Mouse (Mus musculus): ENCODE results near the gene Arih2. TPM values are rescaled to one million over a fixed set of nuclear protein-coding genes. Genes with fewer than 3 reads are reported as not detected.

Arih2 gene
- polyA plus RNA-seq, 1 experiment, result 51.1 TPM

DNA sequence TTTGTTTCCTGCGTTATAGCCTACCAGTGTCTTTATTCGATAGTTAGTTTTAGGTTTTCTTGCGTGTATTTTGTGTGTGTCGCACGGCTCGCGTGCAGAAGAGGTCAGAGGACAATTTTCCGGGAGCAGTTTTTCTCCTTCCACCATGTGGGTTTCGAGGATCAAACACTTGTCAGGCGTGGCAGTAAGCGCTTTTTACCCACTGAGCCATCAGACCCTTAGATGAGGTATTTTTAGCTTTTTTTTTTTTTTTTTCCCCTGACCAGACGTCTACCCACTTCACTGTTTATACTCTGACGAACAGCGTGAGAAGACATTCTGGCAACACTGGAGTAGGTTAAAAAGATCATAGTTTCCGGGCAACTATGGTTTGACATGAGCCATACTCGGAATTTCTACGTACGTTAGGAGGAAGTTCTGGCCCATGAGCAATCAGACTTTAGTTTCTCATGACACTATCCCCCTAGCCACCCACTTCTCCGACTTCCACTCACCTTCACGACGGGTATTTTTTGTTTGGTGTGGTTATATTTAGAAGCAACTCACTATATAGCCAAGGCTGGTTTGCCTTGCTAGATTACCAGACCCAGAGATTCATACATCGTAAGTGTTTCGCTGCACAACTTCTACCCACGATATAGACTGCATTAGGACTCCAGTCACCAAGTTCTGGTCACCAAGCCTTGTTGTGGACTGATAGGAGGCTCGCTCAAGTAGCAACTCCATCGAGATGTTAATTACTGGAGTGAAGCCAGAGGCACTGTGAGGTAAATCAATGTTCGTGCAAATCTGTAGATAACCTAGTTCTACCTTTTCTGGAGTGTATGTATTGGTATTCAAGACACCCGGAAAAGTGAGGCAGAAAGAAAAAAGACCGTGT, 615 bp upstream of the Arih2 start:
- peak overlapping the region; percentile 81 for H3K4me2 ChIP-seq (ENCODE audit: low read depth)
- H3K36me3 ChIP-seq (ENCODE audit: control insufficient read depth, insufficient read depth), result no peaks in the 10 kb centered on the region
- H3ac ChIP-seq (ENCODE audit: control insufficient read depth, insufficient read length), result peak overlapping the region; percentile 83
- no peaks in the 10 kb centered on the region for H3K27me3 ChIP-seq (ENCODE audit: control insufficient read depth, insufficient read depth, insufficient read length)
- TF ChIP-seq REST (IDR thresholded peaks at IDR 0.05; ENCODE audit: insufficient read depth, insufficient read length) (no peak), POLR2A (IDR thresholded peaks at IDR 0.05; ENCODE audit: insufficient read length, low read depth) (no peak), TCF3 (IDR thresholded peaks at IDR 0.05; ENCODE audit: insufficient read length, low read depth) (no peak), MYOD1 (IDR thresholded peaks at IDR 0.05; ENCODE audit: control insufficient read depth in 1 of 3, insufficient read length in 2 of 3, low read depth in 2 of 3) (no peak), E2F4 (IDR thresholded peaks at IDR 0.05; ENCODE audit: insufficient read depth) (no peak), POLR2AphosphoS2 (IDR thresholded peaks at IDR 0.05; ENCODE audit: insufficient read length, low read depth) (no peak), CEBPB (IDR thresholded peaks at IDR 0.05; ENCODE audit: insufficient read depth, poor library complexity, severe bottlenecking) (no peak), MYOG (IDR thresholded peaks at IDR 0.05; ENCODE audit: control insufficient read depth in 1 of 3, insufficient read depth in 1 of 3, insufficient read length in 2 of 3, low read depth in 2 of 3) (no peak), SRF (IDR thresholded peaks at IDR 0.05; ENCODE audit: control insufficient read depth, insufficient read length, low read depth) (no peak), MAX (IDR thresholded peaks at IDR 0.05; ENCODE audit: low read depth) (no peak), USF1 (IDR thresholded peaks at IDR 0.05; ENCODE audit: low read depth) (no peak), TCF12 (IDR thresholded peaks at IDR 0.05; ENCODE audit: insufficient read depth, poor library complexity, severe bottlenecking) (no peak)
- peaks cover 38% of the 10 kb centered on the region for H3K79me2 ChIP-seq (ENCODE audit: control insufficient read depth, insufficient read depth)
- peak overlapping the region; percentile 70 for H3K4me3 ChIP-seq

GRCm38 (mm10) chr9:108648166-108648565, 1.0 kb downstream of the Arih2 start:
- Histone ChIP-seq H3K36me3 (ENCODE audit: control insufficient read depth, insufficient read depth) (no peaks in the 10 kb centered on the region), H3K4me3 (peak overlapping the region; percentile 70), H3K27me3 (ENCODE audit: control insufficient read depth, insufficient read depth, insufficient read length) (no peaks in the 10 kb centered on the region), H3K79me2 (ENCODE audit: control insufficient read depth, insufficient read depth) (peaks cover 54% of the 10 kb centered on the region), H3K4me2 (ENCODE audit: low read depth) (peak overlapping the region; percentile 77), H3ac (ENCODE audit: control insufficient read depth, insufficient read length) (peak overlapping the region; percentile 83)
- no peak for TF ChIP-seq CEBPB (IDR thresholded peaks at IDR 0.05; ENCODE audit: insufficient read depth, poor library complexity, severe bottlenecking)
- no peak for TF ChIP-seq MAX (IDR thresholded peaks at IDR 0.05; ENCODE audit: low read depth)
- TF ChIP-seq MYOG (IDR thresholded peaks at IDR 0.05; ENCODE audit: control insufficient read depth in 1 of 3, insufficient read depth in 1 of 3, insufficient read length in 2 of 3, low read depth in 2 of 3), result no peak
- no peak for TF ChIP-seq POLR2A (IDR thresholded peaks at IDR 0.05; ENCODE audit: insufficient read length, low read depth)
- TF ChIP-seq POLR2AphosphoS2 (IDR thresholded peaks at IDR 0.05; ENCODE audit: insufficient read length, low read depth), result no peak
- TF ChIP-seq MYOD1 (IDR thresholded peaks at IDR 0.05; ENCODE audit: control insufficient read depth in 1 of 3, insufficient read length in 2 of 3, low read depth in 2 of 3), result peak in 2 of 3 experiments; percentile 71 to 81

- no peak for TF ChIP-seq POLR2AphosphoS2 (IDR thresholded peaks at IDR 0.05; ENCODE audit: insufficient read length, low read depth)
- TF ChIP-seq USF1 (IDR thresholded peaks at IDR 0.05; ENCODE audit: low read depth), result no peak
- TF ChIP-seq POLR2A (IDR thresholded peaks at IDR 0.05; ENCODE audit: insufficient read length, low read depth), result no peak
- TF ChIP-seq SRF (IDR thresholded peaks at IDR 0.05; ENCODE audit: control insufficient read depth, insufficient read length, low read depth), result no peak
- no peak for TF ChIP-seq MYOD1 (IDR thresholded peaks at IDR 0.05; ENCODE audit: control insufficient read depth in 1 of 3, insufficient read length in 2 of 3, low read depth in 2 of 3)
- no peak for TF ChIP-seq CEBPB (IDR thresholded peaks at IDR 0.05; ENCODE audit: insufficient read depth, poor library complexity, severe bottlenecking)
- Histone ChIP-seq H3ac (ENCODE audit: control insufficient read depth, insufficient read length) (no peak overlapping the region), H3K27me3 (ENCODE audit: control insufficient read depth, insufficient read depth, insufficient read length) (no peaks in the 10 kb centered on the region), H3K4me3 (no peak overlapping the region), H3K4me2 (ENCODE audit: low read depth) (no peak overlapping the region), H3K79me2 (ENCODE audit: control insufficient read depth, insufficient read depth) (peaks cover 93% of the 10 kb centered on the region), H3K36me3 (ENCODE audit: control insufficient read depth, insufficient read depth) (peaks cover 8% of the 10 kb centered on the region)
Measured at GRCm38 (mm10) chr9:108639825-108640224, 9.4 kb downstream of the Arih2 start.

DNA sequence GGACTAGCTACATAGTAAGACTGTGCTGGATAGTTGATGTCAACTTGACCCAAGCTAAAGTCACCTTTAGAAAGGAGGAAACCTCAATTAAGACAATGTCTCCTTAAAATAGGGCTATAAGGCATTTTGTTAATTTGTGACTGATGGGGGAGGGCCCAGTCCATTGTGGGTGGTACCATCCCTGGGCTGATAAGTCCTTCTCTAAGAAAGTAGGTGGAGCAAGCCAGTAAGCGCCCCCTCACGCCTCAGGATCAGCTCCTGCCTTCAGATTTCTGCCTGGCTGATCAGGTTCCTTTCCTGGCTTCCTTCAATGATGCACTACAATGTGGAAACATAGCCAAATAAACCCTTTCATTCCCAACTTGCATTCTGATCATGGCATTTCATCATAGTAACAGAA, 13.8 kb downstream of the Arih2 start:
- Histone ChIP-seq H3K4me3 (no peak overlapping the region), H3K36me3 (ENCODE audit: control insufficient read depth, insufficient read depth) (no peaks in the 10 kb centered on the region), H3K79me2 (ENCODE audit: control insufficient read depth, insufficient read depth) (peaks cover 92% of the 10 kb centered on the region), H3ac (ENCODE audit: control insufficient read depth, insufficient read length) (no peak overlapping the region), H3K4me2 (ENCODE audit: low read depth) (no peak overlapping the region), H3K27me3 (ENCODE audit: control insufficient read depth, insufficient read depth, insufficient read length) (no peaks in the 10 kb centered on the region)
- TF ChIP-seq CEBPB (IDR thresholded peaks at IDR 0.05; ENCODE audit: insufficient read depth, poor library complexity, severe bottlenecking), result no peak
- TF ChIP-seq USF1 (IDR thresholded peaks at IDR 0.05; ENCODE audit: low read depth), result no peak
- TF ChIP-seq MYOG (IDR thresholded peaks at IDR 0.05; ENCODE audit: control insufficient read depth in 1 of 3, insufficient read depth in 1 of 3, insufficient read length in 2 of 3, low read depth in 2 of 3), result no peak
- no peak for TF ChIP-seq TCF12 (IDR thresholded peaks at IDR 0.05; ENCODE audit: insufficient read depth, poor library complexity, severe bottlenecking)
- TF ChIP-seq POLR2AphosphoS2 (IDR thresholded peaks at IDR 0.05; ENCODE audit: insufficient read length, low read depth), result no peak
- TF ChIP-seq MYOD1 (IDR thresholded peaks at IDR 0.05; ENCODE audit: control insufficient read depth in 1 of 3, insufficient read length in 2 of 3, low read depth in 2 of 3), result no peak
- no peak for TF ChIP-seq MAX (IDR thresholded peaks at IDR 0.05; ENCODE audit: low read depth)

- Histone ChIP-seq H3K4me2 (ENCODE audit: low read depth) (no peak overlapping the region), H3K36me3 (ENCODE audit: control insufficient read depth, insufficient read depth) (peaks cover 3% of the 10 kb centered on the region), H3K27me3 (ENCODE audit: control insufficient read depth, insufficient read depth, insufficient read length) (no peaks in the 10 kb centered on the region), H3K79me2 (ENCODE audit: control insufficient read depth, insufficient read depth) (peaks cover 86% of the 10 kb centered on the region), H3ac (ENCODE audit: control insufficient read depth, insufficient read length) (no peak overlapping the region), H3K4me3 (no peak overlapping the region)
- TF ChIP-seq POLR2AphosphoS2 (IDR thresholded peaks at IDR 0.05; ENCODE audit: insufficient read length, low read depth) (no peak), E2F4 (IDR thresholded peaks at IDR 0.05; ENCODE audit: insufficient read depth) (no peak), MYOD1 (IDR thresholded peaks at IDR 0.05; ENCODE audit: control insufficient read depth in 1 of 3, insufficient read length in 2 of 3, low read depth in 2 of 3) (no peak), REST (IDR thresholded peaks at IDR 0.05; ENCODE audit: insufficient read depth, insufficient read length) (no peak), MYOG (IDR thresholded peaks at IDR 0.05; ENCODE audit: control insufficient read depth in 1 of 3, insufficient read depth in 1 of 3, insufficient read length in 2 of 3, low read depth in 2 of 3) (no peak), SRF (IDR thresholded peaks at IDR 0.05; ENCODE audit: control insufficient read depth, insufficient read length, low read depth) (no peak), POLR2A (IDR thresholded peaks at IDR 0.05; ENCODE audit: insufficient read length, low read depth) (no peak), CEBPB (IDR thresholded peaks at IDR 0.05; ENCODE audit: insufficient read depth, poor library complexity, severe bottlenecking) (no peak), TCF12 (IDR thresholded peaks at IDR 0.05; ENCODE audit: insufficient read depth, poor library complexity, severe bottlenecking) (no peak)
Measured at GRCm38 (mm10) chr9:108633846-108634245, 15.3 kb downstream of the Arih2 start.

All from myocyte (in vitro differentiated cells).